ENCODE assay signal across 8 mouse cellular contexts in the genomic region with DNA sequence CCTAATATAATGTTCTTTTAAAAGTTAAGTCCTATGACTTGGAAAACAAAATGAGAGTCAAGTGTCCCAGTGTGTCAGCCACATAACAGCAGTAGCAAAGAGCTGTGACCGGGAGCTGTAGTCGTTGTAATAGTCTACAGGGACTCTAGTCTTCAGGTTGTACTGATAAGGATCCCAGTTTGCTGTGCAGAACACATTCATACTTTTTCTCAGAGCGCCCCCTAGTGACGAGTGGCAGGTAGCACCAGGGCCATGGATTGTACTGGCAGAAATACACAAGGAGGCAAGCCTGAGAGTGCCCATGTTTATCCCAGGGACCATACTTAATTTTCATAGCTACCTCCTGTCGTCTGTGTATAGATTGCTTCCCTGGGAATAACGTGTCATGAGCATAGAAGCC. TPM values are rescaled to one million over a fixed set of nuclear protein-coding genes. Genes with fewer than 3 reads are reported as not detected.
DNase-seq lines count a peak whose midpoint lies in the region; ATAC-seq and TF ChIP-seq lines count a peak whose summit lies in the region.

No protein-coding gene starts in this region.

- H3K27me3 ChIP-seq in intestine, postnatal 0 days (replicated peaks; ENCODE audit: control insufficient read depth, insufficient read depth, low read length) = no peaks in the 10 kb centered on the region
- H3K27me3 ChIP-seq in midbrain, embryonic 14.5 days (ENCODE audit: control insufficient read depth, insufficient read depth, low read length) = no peaks in the 10 kb centered on the region
- H3K27me3 ChIP-seq in spleen, adult 2 months (ENCODE audit: control insufficient read depth, insufficient read depth, low read length) = no peaks in the 10 kb centered on the region

- H3K4me3 ChIP-seq in intestine, postnatal 0 days (ENCODE audit: low read depth, low read length) = no peak overlapping the region
- no peak overlapping the region for H3K4me3 ChIP-seq in midbrain, embryonic 14.5 days (replicated peaks; ENCODE audit: low read depth, low read length)
- H3K4me3 ChIP-seq in spleen, adult 2 months (ENCODE audit: extremely low read depth, insufficient read depth, insufficient read length) = no peak overlapping the region

- no peak overlapping the region for H3K4me2 ChIP-seq in intestine, postnatal 0 days (replicated peaks; ENCODE audit: low read depth)
- no peak overlapping the region for H3K4me2 ChIP-seq in midbrain, embryonic 14.5 days (ENCODE audit: low read length)

- DNase-seq in urinary bladder, adult 18-20 months (ENCODE audit: low spot score in 2 of 2) = peak; percentile 53 to 57
- no peak for DNase-seq in urinary bladder, postnatal 10 days (ENCODE audit: low spot score)
- DNase-seq in embryo, embryonic 10.5 days (ENCODE audit: low spot score) = peak; percentile 90
- peak; percentile 34 to 46 for DNase-seq in gastrocnemius, postnatal 36 days
- peak; percentile 66 for DNase-seq in left cerebral cortex, postnatal 4 days
- peak; percentile 85 for DNase-seq in midbrain, embryonic 14.5 days
- DNase-seq in spleen, adult 2 months (ENCODE audit: low read depth in 1 of 2, low spot score in 2 of 2) = peak; percentile 19 to 54

- TF ChIP-seq POLR2A in spleen, adult 2 months (IDR thresholded peaks at IDR 0.05; ENCODE audit: low read depth, low read length) = no peak

- TF ChIP-seq CTCF in intestine, postnatal 0 days (IDR thresholded peaks at IDR 0.05; ENCODE audit: low read depth) = peak; percentile 92
- TF ChIP-seq CTCF in spleen, adult 2 months (IDR thresholded peaks at IDR 0.05; ENCODE audit: extremely low read depth, insufficient read depth, insufficient read length, insufficient replicate concordance) = peak; percentile 62; the same call in 1 of the 2 replicates

- peak; percentile 84 for ATAC-seq in intestine, postnatal 0 days
- ATAC-seq in midbrain, embryonic 14.5 days (ENCODE audit: low FRiP score, low TSS enrichment) = no peak; the same call in 1 of the 2 replicates

- no peak overlapping the region for H3K9ac ChIP-seq in intestine, postnatal 0 days (ENCODE audit: low read depth, low read length)
- H3K9ac ChIP-seq in midbrain, embryonic 14.5 days (replicated peaks; ENCODE audit: low read length) = no peak overlapping the region

- no peaks in the 10 kb centered on the region for H3K4me1 ChIP-seq in intestine, postnatal 0 days (replicated peaks; ENCODE audit: control insufficient read depth, insufficient read depth, low read length)
- H3K4me1 ChIP-seq in midbrain, embryonic 14.5 days (ENCODE audit: control insufficient read depth, insufficient read depth, low read length) = no peaks in the 10 kb centered on the region
- no peaks in the 10 kb centered on the region for H3K4me1 ChIP-seq in spleen, adult 2 months (ENCODE audit: control insufficient read depth, insufficient read depth, insufficient read length)

- no peaks in the 10 kb centered on the region for H3K9me3 ChIP-seq in intestine, postnatal 0 days (ENCODE audit: control insufficient read depth)
- H3K9me3 ChIP-seq in midbrain, embryonic 14.5 days (ENCODE audit: control insufficient read depth, low read length) = no peaks in the 10 kb centered on the region

- H3K27ac ChIP-seq in intestine, postnatal 0 days (ENCODE audit: low read depth, low read length) = no peak overlapping the region
- no peak overlapping the region for H3K27ac ChIP-seq in midbrain, embryonic 14.5 days (replicated peaks; ENCODE audit: low read depth, low read length)
- H3K27ac ChIP-seq in spleen, adult 2 months (ENCODE audit: insufficient read depth, low read length) = no peak overlapping the region

- WGBS in intestine, postnatal 0 days = 5% methylated on average over 6 of the region's 6 CpGs
- WGBS in midbrain, embryonic 14.5 days = 6% methylated on average over 6 of the region's 6 CpGs
- 8% methylated on average over 6 of the region's 6 CpGs for WGBS in spleen, adult 2 months

- intact Hi-C loops in gastrocnemius, postnatal 36 days (cut with DNase I) = no loop called here
- intact Hi-C loops in left cerebral cortex, postnatal 4 days (cut with DNase I) = no loop called here

- no peaks in the 10 kb centered on the region for H3K36me3 ChIP-seq in intestine, postnatal 0 days (ENCODE audit: control insufficient read depth, insufficient read depth)
- no peaks in the 10 kb centered on the region for H3K36me3 ChIP-seq in midbrain, embryonic 14.5 days (ENCODE audit: control insufficient read depth, insufficient read depth, low read length)
- no peaks in the 10 kb centered on the region for H3K36me3 ChIP-seq in spleen, adult 2 months (ENCODE audit: control insufficient read depth, insufficient read depth, low read length)

RNA-seq across cellular contexts. Expression of a gene that starts 35.0 kb away (rescaled TPM):
- under 1 TPM; 0.07 to 0.54 TPM for total RNA-seq in gastrocnemius, postnatal 36 days (2021)
- polyA plus RNA-seq in intestine, postnatal 0 days (2015; fragmentation: Nextera tagmentation; extraction: Ambion mirVana) = 2.2 and 2.9 TPM in 2 replicates
- total RNA-seq in left cerebral cortex, postnatal 4 days (2021) = 1 to 10 TPM; 5.1 to 6.7 TPM
- 0.58 and 0.96 TPM in 2 replicates for polyA plus RNA-seq in midbrain, embryonic 14.5 days (2014; fragmentation: Nextera tagmentation; extraction: Ambion mirVana)
- polyA plus RNA-seq in spleen, adult 2 months (2012; rRNA removed) = 2.2 and 2.3 TPM in 2 replicates
